Mouse (Mus musculus): Measurements from ENCODE around the gene Plcxd2. TPM values are rescaled to one million over a fixed set of nuclear protein-coding genes. Genes with fewer than 3 reads are reported as not detected.

Plcxd2 gene
- polyA plus RNA-seq, 1 experiment from 2014 or later: 3.5 TPM

DNA sequence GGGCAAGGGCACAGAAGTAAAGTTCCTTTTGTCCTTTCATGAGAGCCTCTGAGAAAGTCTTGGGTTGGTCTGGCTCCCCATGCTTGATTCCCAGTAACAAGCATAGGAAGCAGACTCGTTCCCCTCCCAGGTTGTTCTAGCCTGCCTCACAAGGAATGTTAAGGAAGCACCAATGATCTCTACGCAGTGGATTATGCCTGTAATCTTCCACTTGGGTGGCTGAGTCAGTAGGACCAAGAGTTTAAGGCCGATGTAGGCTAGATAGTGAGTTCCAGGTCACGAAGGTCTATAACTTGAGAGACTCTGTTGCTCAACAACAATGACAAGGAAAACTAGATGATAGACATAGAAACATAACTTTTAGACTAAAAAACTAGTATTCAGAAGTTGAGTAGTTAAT, 9.8 kb upstream of the Plcxd2 start:
- Histone ChIP-seq H3K9ac (ENCODE audit: low read depth, low read length) (no peak overlapping the region), H3K4me3 (ENCODE audit: low read depth, low read length) (no peak overlapping the region), H3K9me3 (ENCODE audit: control insufficient read depth, low read length) (no peaks in the 10 kb centered on the region), H3K27me3 (replicated peaks; ENCODE audit: control insufficient read depth, insufficient read depth, low read length) (no peaks in the 10 kb centered on the region), H3K36me3 (ENCODE audit: control insufficient read depth, insufficient read depth, low read length) (no peaks in the 10 kb centered on the region), H3K27ac (ENCODE audit: low read depth, low read length) (no peak overlapping the region), H3K4me1 (replicated peaks; ENCODE audit: control insufficient read depth, insufficient read depth, low read length) (no peaks in the 10 kb centered on the region), H3K4me2 (no peak overlapping the region)
- DNase-seq (ENCODE audit: low spot score): no peak
- WGBS: 66% methylated on average over 4 of the region's 4 CpGs
- no peak for ATAC-seq (replicated peaks; ENCODE audit: low FRiP score)

DNA sequence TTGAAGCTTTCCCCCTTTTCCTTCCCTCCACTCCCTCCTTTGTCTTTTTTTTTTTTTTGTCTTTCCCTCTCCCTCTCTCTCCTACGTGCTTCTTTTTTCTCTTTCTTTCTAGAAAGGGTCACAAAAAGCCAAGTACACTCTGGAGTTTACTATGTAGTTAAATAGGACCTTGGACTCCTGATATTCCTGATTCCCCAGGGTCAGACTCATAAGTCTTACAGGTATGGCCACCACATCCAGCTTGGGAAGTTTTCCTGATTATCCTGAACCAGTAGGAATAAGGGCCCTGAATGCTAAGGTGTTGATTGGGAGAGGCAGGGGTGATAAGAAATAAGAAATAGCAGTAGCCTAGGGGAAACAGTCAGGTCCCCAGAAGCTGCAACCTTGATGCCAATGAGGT, 9.3 kb upstream of the Plcxd2 start:
- ATAC-seq (replicated peaks; ENCODE audit: low FRiP score) (no peak), DNase-seq (ENCODE audit: low spot score) (no peak)
- Histone ChIP-seq H3K4me1 (replicated peaks; ENCODE audit: control insufficient read depth, insufficient read depth, low read length) (no peaks in the 10 kb centered on the region), H3K9me3 (ENCODE audit: control insufficient read depth, low read length) (no peaks in the 10 kb centered on the region), H3K9ac (ENCODE audit: low read depth, low read length) (no peak overlapping the region), H3K27ac (ENCODE audit: low read depth, low read length) (no peak overlapping the region), H3K36me3 (ENCODE audit: control insufficient read depth, insufficient read depth, low read length) (no peaks in the 10 kb centered on the region), H3K4me2 (no peak overlapping the region), H3K27me3 (replicated peaks; ENCODE audit: control insufficient read depth, insufficient read depth, low read length) (no peaks in the 10 kb centered on the region), H3K4me3 (ENCODE audit: low read depth, low read length) (no peak overlapping the region)
- 52% methylated on average over 1 of the region's 1 CpGs for WGBS

DNA sequence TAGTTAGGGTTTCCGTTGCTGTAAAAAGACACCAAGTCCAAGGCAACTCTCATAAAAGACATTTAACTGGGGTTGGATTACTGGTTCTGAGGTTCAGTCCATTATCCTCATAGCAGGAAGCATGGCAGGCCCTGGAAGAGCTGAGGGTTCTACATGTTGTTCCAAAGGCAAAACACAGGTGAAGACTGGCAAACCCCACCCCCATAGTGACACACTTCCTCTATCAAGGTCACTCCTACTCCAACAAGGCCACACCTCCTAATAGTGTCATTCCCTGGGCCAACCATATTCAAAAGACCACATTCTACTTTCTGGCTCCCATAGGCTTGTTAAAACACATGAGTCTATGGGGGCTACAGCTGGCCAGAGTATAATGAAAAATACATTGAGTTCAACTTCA, 1.7 kb upstream of the Plcxd2 start:
- no peak overlapping the region for H3K27ac ChIP-seq (ENCODE audit: low read depth, low read length)
- H3K27me3 ChIP-seq (replicated peaks; ENCODE audit: control insufficient read depth, insufficient read depth, low read length): no peaks in the 10 kb centered on the region
- no peaks in the 10 kb centered on the region for H3K36me3 ChIP-seq (ENCODE audit: control insufficient read depth, insufficient read depth, low read length)
- H3K4me3 ChIP-seq (ENCODE audit: low read depth, low read length): no peak overlapping the region
- no peak overlapping the region for H3K9ac ChIP-seq (ENCODE audit: low read depth, low read length)
- H3K4me2 ChIP-seq: no peak overlapping the region
- WGBS: 76% methylated on average over 1 of the region's 1 CpGs
- 0 out of 2 replicates have a peak, but pooled peaks cover 2% of the 10 kb centered on the region for H3K4me1 ChIP-seq (replicated peaks; ENCODE audit: control insufficient read depth, insufficient read depth, low read length)
- ATAC-seq (replicated peaks; ENCODE audit: low FRiP score): no peak
- DNase-seq (ENCODE audit: low spot score): no peak
- no peaks in the 10 kb centered on the region for H3K9me3 ChIP-seq (ENCODE audit: control insufficient read depth, low read length)

DNA sequence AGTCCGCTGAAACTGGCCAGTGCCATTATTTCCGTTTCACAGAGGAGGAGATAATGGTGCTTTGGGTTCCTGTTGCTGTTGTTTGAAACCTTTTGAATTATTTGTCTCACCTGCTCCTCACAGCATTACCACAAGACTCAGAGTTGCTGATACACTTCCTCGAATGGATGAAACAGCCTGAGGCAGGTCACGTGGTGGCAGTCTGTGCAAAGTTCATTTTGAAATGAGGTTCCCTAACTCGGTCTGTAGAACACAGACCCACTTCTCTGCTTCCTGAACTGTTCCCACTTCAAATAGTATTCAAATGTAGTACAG, 845 bp upstream of the Plcxd2 start:
- ATAC-seq (replicated peaks; ENCODE audit: low FRiP score) (peak; percentile 24; the same call in 1 of the 2 replicates), DNase-seq (ENCODE audit: low spot score) (no peak)
- Histone ChIP-seq H3K9ac (ENCODE audit: low read depth, low read length) (peak overlapping the region; percentile 57), H3K27ac (ENCODE audit: low read depth, low read length) (peak overlapping the region; percentile 69; the same call in 1 of the 2 replicates), H3K27me3 (replicated peaks; ENCODE audit: control insufficient read depth, insufficient read depth, low read length) (no peaks in the 10 kb centered on the region), H3K4me3 (ENCODE audit: low read depth, low read length) (peak overlapping the region; percentile 63), H3K4me2 (peak overlapping the region; percentile 87), H3K36me3 (ENCODE audit: control insufficient read depth, insufficient read depth, low read length) (no peaks in the 10 kb centered on the region), H3K4me1 (replicated peaks; ENCODE audit: control insufficient read depth, insufficient read depth, low read length) (0 out of 2 replicates have a peak, but pooled peaks cover 2% of the 10 kb centered on the region), H3K9me3 (ENCODE audit: control insufficient read depth, low read length) (no peaks in the 10 kb centered on the region)
- 10% methylated on average over 5 of the region's 5 CpGs for WGBS

DNA sequence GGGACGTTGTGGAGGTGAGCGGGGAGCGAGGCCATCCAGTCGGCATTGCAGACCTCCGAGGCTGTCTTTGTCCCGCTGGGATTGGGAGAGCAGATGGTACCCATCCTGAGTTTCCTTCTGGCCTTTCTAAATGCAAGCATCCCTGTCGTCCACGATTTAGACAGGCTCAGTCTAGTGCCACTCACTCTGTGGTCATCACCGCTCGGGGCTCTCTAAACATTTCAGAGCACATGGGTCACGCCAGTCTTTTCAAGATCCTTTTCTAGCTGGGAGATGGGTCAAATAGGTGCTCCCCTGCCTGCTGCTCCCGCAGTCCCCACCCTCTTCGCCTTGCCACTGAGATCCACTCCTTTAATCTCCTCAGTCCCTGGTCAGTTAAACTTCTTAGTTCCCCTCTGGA, 301 bp downstream of the Plcxd2 start:
- H3K27ac ChIP-seq (ENCODE audit: low read depth, low read length): peak overlapping the region; percentile 25; the same call in 1 of the 2 replicates

DNA sequence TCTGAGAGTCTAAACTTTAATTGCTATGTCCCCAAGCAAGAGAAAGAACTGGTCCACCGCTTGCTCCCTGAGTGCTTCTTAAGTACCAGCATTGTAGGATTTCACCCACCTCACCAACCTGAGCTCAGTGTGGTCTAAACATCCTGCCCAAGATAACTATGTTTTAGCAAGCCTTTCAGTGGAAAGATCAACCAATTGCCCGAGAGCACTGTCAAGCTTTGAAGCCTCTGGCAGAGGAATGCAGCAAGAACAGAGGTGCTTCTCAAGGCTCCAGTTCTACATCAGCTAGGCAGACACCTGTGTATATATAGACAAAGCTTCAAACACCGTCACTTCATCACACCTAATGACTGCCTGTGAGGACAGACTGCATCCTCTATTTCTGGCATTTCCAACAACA, 1.3 kb downstream of the Plcxd2 start:
- Histone ChIP-seq H3K36me3 (ENCODE audit: control insufficient read depth, insufficient read depth, low read length) (no peaks in the 10 kb centered on the region), H3K9ac (ENCODE audit: low read depth, low read length) (no peak overlapping the region), H3K27me3 (replicated peaks; ENCODE audit: control insufficient read depth, insufficient read depth, low read length) (no peaks in the 10 kb centered on the region), H3K9me3 (ENCODE audit: control insufficient read depth, low read length) (no peaks in the 10 kb centered on the region), H3K4me1 (replicated peaks; ENCODE audit: control insufficient read depth, insufficient read depth, low read length) (0 out of 2 replicates have a peak, but pooled peaks cover 2% of the 10 kb centered on the region), H3K27ac (ENCODE audit: low read depth, low read length) (no peak overlapping the region), H3K4me2 (peak overlapping the region; percentile 87), H3K4me3 (ENCODE audit: low read depth, low read length) (peak overlapping the region; percentile 63)
- DNase-seq (ENCODE audit: low spot score) (no peak), ATAC-seq (replicated peaks; ENCODE audit: low FRiP score) (no peak)
- 61% methylated on average over 3 of the region's 3 CpGs for WGBS

More for the DNA sequence above, 301 bp downstream of the Plcxd2 start:
- no peak for ATAC-seq (replicated peaks; ENCODE audit: low FRiP score)
- no peaks in the 10 kb centered on the region for H3K36me3 ChIP-seq (ENCODE audit: control insufficient read depth, insufficient read depth, low read length)
- H3K4me2 ChIP-seq: peak overlapping the region; percentile 87
- H3K4me1 ChIP-seq (replicated peaks; ENCODE audit: control insufficient read depth, insufficient read depth, low read length): 0 out of 2 replicates have a peak, but pooled peaks cover 2% of the 10 kb centered on the region
- H3K9me3 ChIP-seq (ENCODE audit: control insufficient read depth, low read length): no peaks in the 10 kb centered on the region
- no peak for DNase-seq (ENCODE audit: low spot score)
- no peaks in the 10 kb centered on the region for H3K27me3 ChIP-seq (replicated peaks; ENCODE audit: control insufficient read depth, insufficient read depth, low read length)
- WGBS: under 1% methylated on average over 13 of the region's 13 CpGs
- H3K9ac ChIP-seq (ENCODE audit: low read depth, low read length): peak overlapping the region; percentile 68
- H3K4me3 ChIP-seq (ENCODE audit: low read depth, low read length): peak overlapping the region; percentile 63

DNA sequence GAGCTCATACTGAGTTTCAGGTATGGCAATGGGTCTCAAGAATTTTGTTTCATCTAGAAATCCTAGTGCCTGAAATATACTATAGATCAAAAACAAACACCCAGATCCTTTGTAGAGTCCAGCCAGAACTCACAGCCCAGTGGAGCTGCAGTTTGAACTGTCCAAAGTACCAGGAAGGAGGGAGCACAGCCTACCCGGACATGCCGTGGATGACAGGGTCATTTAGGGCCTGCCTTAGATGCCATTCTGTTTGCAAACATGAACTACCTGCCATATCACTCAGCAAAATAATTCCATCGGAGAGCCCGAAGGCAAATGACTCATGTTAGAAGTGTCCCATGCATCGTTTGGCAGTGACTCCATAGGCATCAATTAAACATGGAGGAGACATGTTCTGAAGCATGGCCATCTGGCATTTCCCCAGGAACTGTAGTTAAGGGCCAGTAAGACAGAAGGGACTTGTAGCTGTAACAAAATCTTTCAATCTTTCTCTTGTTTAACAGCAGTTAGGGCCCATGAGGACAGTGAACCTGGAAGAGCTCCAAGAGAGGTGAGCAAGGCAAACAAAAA, 1.9 kb downstream of the Plcxd2 start:
- no peak overlapping the region for H3K27ac ChIP-seq (ENCODE audit: low read depth, low read length)
- no peaks in the 10 kb centered on the region for H3K27me3 ChIP-seq (replicated peaks; ENCODE audit: control insufficient read depth, insufficient read depth, low read length)
- H3K4me2 ChIP-seq: peak overlapping the region; percentile 87
- WGBS: 65% methylated on average over 5 of the region's 5 CpGs
- H3K36me3 ChIP-seq (ENCODE audit: control insufficient read depth, insufficient read depth, low read length): no peaks in the 10 kb centered on the region
- no peak overlapping the region for H3K4me3 ChIP-seq (ENCODE audit: low read depth, low read length)
- 0 out of 2 replicates have a peak, but pooled peaks cover 2% of the 10 kb centered on the region for H3K4me1 ChIP-seq (replicated peaks; ENCODE audit: control insufficient read depth, insufficient read depth, low read length)
- no peak for DNase-seq (ENCODE audit: low spot score)
- H3K9ac ChIP-seq (ENCODE audit: low read depth, low read length): no peak overlapping the region
- no peak for ATAC-seq (replicated peaks; ENCODE audit: low FRiP score)
- no peaks in the 10 kb centered on the region for H3K9me3 ChIP-seq (ENCODE audit: control insufficient read depth, low read length)

DNA sequence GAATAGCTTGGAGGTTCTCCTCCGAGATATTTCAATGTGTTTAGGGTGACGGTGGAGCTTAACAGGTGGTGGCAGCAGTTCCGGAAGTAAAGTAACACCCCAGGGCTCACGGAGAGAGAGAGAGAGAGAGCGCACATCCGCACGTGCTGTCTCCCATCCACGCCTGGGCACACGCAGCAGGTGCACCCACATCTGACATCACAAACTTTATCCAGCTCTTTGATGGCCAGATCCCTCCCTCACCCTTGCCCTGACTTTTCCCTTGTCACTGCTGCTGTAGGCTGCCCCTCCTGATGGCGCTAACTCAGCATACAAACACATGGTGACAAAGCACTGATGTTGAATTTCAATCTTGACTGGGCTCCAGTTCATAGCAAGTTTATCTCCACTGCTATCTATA, 3.8 kb downstream of the Plcxd2 start:
- Histone ChIP-seq H3K9me3 (ENCODE audit: control insufficient read depth, low read length) (no peaks in the 10 kb centered on the region), H3K27ac (ENCODE audit: low read depth, low read length) (no peak overlapping the region), H3K4me3 (ENCODE audit: low read depth, low read length) (no peak overlapping the region), H3K27me3 (replicated peaks; ENCODE audit: control insufficient read depth, insufficient read depth, low read length) (no peaks in the 10 kb centered on the region), H3K4me2 (no peak overlapping the region), H3K9ac (ENCODE audit: low read depth, low read length) (no peak overlapping the region), H3K4me1 (replicated peaks; ENCODE audit: control insufficient read depth, insufficient read depth, low read length) (0 out of 2 replicates have a peak, but pooled peaks cover 2% of the 10 kb centered on the region), H3K36me3 (ENCODE audit: control insufficient read depth, insufficient read depth, low read length) (no peaks in the 10 kb centered on the region)
- WGBS: 82% methylated on average over 10 of the region's 10 CpGs
- ATAC-seq (replicated peaks; ENCODE audit: low FRiP score): no peak
- no peak for DNase-seq (ENCODE audit: low spot score)

DNA sequence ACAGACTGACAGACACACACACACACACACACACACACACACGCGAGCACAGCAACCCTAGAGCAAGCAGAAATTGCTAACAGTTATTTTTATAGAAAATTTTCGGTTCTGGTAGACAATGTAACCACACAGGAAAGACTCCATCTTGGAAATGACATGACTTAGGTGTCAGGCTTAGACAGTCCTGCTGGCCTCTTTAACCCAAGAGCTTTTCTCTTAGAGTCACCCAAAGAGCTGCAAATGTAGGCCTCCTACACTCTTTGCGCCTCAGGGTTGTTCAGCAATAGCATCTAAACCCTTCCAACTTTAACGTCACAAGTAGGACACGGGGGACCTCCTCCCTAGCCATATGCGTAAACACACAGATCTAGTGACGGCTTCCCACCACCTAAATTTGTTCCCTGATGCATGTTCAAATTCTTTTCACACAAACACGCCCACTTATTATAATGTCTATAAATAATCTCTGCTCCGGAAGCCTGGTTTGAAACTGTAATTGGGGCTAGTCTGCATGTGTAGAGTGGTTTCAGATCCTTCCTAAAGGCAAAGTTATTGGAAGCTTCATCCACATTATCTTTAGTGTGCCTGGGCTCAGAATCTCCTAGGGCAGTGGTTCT, 8.4 kb downstream of the Plcxd2 start:
- Histone ChIP-seq H3K4me1 (replicated peaks; ENCODE audit: control insufficient read depth, insufficient read depth, low read length) (no peaks in the 10 kb centered on the region), H3K4me3 (ENCODE audit: low read depth, low read length) (no peak overlapping the region), H3K9ac (ENCODE audit: low read depth, low read length) (no peak overlapping the region), H3K9me3 (ENCODE audit: control insufficient read depth, low read length) (no peaks in the 10 kb centered on the region), H3K36me3 (ENCODE audit: control insufficient read depth, insufficient read depth, low read length) (no peaks in the 10 kb centered on the region), H3K4me2 (no peak overlapping the region), H3K27me3 (replicated peaks; ENCODE audit: control insufficient read depth, insufficient read depth, low read length) (no peaks in the 10 kb centered on the region), H3K27ac (ENCODE audit: low read depth, low read length) (no peak overlapping the region)
- ATAC-seq (replicated peaks; ENCODE audit: low FRiP score) (no peak), DNase-seq (ENCODE audit: low spot score) (no peak)
- 89% methylated on average over 10 of the region's 10 CpGs for WGBS

All from liver, embryonic 11.5 days (tissue).